Mouse (Mus musculus): ENCODE results near the gene Gsg1l. TPM values are rescaled to one million over a fixed set of nuclear protein-coding genes. Genes with fewer than 3 reads are reported as not detected.

Gene Gsg1l
- polyA plus RNA-seq, 2 experiments, result 0.07 TPM; not detected in 1

GRCm38 (mm10) chr7:126113263-126113662, 31.1 kb upstream of the Gsg1l start:
- ATAC-seq (ENCODE audit: insufficient read depth) (no peak), DNase-seq (ENCODE audit: low read depth in 3 of 3, low spot score in 3 of 3) (no peak)
- TF ChIP-seq EP300 (IDR thresholded peaks at IDR 0.05; ENCODE audit: low read depth), result no peak
- TF ChIP-seq CTCF (IDR thresholded peaks at IDR 0.05; ENCODE audit: low read depth), result no peak
- 86% methylated on average over 4 of the region's 4 CpGs for WGBS (ENCODE audit: insufficient replicate concordance)
- H3K4me2 ChIP-seq (ENCODE audit: low read depth), result no peak overlapping the region
- no peaks in the 10 kb centered on the region for H3K27me3 ChIP-seq (ENCODE audit: control insufficient read depth, insufficient read depth, low read length)
- no peak overlapping the region for H3K4me3 ChIP-seq (ENCODE audit: insufficient read depth in 1 of 2, low read depth in 2 of 2, low read length in 2 of 2)
- H3K9me3 ChIP-seq (ENCODE audit: control insufficient read depth, low read length), result no peaks in the 10 kb centered on the region
- H3K27ac ChIP-seq, result no peak overlapping the region
- peaks cover 33% of the 10 kb centered on the region for H3K36me3 ChIP-seq (replicated peaks; ENCODE audit: control insufficient read depth, insufficient read depth, low read depth)
- no peak overlapping the region for H3K9ac ChIP-seq (replicated peaks)
- no peaks in the 10 kb centered on the region; a peak in 1 of 4 replicates for H3K4me1 ChIP-seq (replicated peaks; ENCODE audit: control insufficient read depth in 2 of 2, insufficient read depth in 2 of 2, low read length in 1 of 2)

GRCm38 (mm10) chr7:126111230-126111629, 29.0 kb upstream of the Gsg1l start:
- Histone ChIP-seq H3K9me3 (ENCODE audit: control insufficient read depth, low read length) (no peaks in the 10 kb centered on the region), H3K4me2 (ENCODE audit: low read depth) (no peak overlapping the region), H3K27me3 (ENCODE audit: control insufficient read depth, insufficient read depth, low read length) (no peaks in the 10 kb centered on the region), H3K4me1 (replicated peaks; ENCODE audit: control insufficient read depth in 2 of 2, insufficient read depth in 2 of 2, low read length in 1 of 2) (no peaks in the 10 kb centered on the region; a peak in 1 of 4 replicates), H3K4me3 (ENCODE audit: insufficient read depth in 1 of 2, low read depth in 2 of 2, low read length in 2 of 2) (no peak overlapping the region), H3K27ac (no peak overlapping the region), H3K9ac (replicated peaks) (no peak overlapping the region), H3K36me3 (replicated peaks; ENCODE audit: control insufficient read depth, insufficient read depth, low read depth) (peaks cover 52% of the 10 kb centered on the region)
- DNase-seq (ENCODE audit: low read depth in 3 of 3, low spot score in 3 of 3) (no peak), ATAC-seq (ENCODE audit: insufficient read depth) (0 out of 2 replicates have a peak, but pooled peaks have one; percentile 41)
- WGBS (ENCODE audit: insufficient replicate concordance), result 44% methylated on average over 2 of the region's 2 CpGs
- TF ChIP-seq EP300 (IDR thresholded peaks at IDR 0.05; ENCODE audit: low read depth) (no peak), CTCF (IDR thresholded peaks at IDR 0.05; ENCODE audit: low read depth) (no peak)

- 73% methylated on average over 3 of the region's 3 CpGs for WGBS (ENCODE audit: insufficient replicate concordance)
- Histone ChIP-seq H3K4me3 (ENCODE audit: insufficient read depth in 1 of 2, low read depth in 2 of 2, low read length in 2 of 2) (no peak overlapping the region), H3K27ac (no peak overlapping the region), H3K27me3 (ENCODE audit: control insufficient read depth, insufficient read depth, low read length) (no peaks in the 10 kb centered on the region), H3K4me2 (ENCODE audit: low read depth) (no peak overlapping the region), H3K4me1 (replicated peaks; ENCODE audit: control insufficient read depth in 2 of 2, insufficient read depth in 2 of 2, low read length in 1 of 2) (no peaks in the 10 kb centered on the region; a peak in 1 of 4 replicates), H3K9me3 (ENCODE audit: control insufficient read depth, low read length) (no peaks in the 10 kb centered on the region), H3K9ac (replicated peaks) (no peak overlapping the region), H3K36me3 (replicated peaks; ENCODE audit: control insufficient read depth, insufficient read depth, low read depth) (peaks cover 54% of the 10 kb centered on the region)
- no peak for TF ChIP-seq EP300 (IDR thresholded peaks at IDR 0.05; ENCODE audit: low read depth)
- no peak for ATAC-seq (ENCODE audit: insufficient read depth)
- no peak for DNase-seq (ENCODE audit: low read depth in 3 of 3, low spot score in 3 of 3)
Observed at GRCm38 (mm10) chr7:126109898-126110297, 27.7 kb upstream of the Gsg1l start.

- DNase-seq (ENCODE audit: low read depth in 3 of 3, low spot score in 3 of 3) (no peak), ATAC-seq (ENCODE audit: insufficient read depth) (no peak)
- H3K9me3 ChIP-seq (ENCODE audit: control insufficient read depth, low read length), result no peaks in the 10 kb centered on the region
- 83% methylated on average over 11 of the region's 11 CpGs for WGBS (ENCODE audit: insufficient replicate concordance)
- no peaks in the 10 kb centered on the region for H3K27me3 ChIP-seq (ENCODE audit: control insufficient read depth, insufficient read depth, low read length)
- no peak overlapping the region for H3K4me3 ChIP-seq (ENCODE audit: insufficient read depth in 1 of 2, low read depth in 2 of 2, low read length in 2 of 2)
- H3K36me3 ChIP-seq (replicated peaks; ENCODE audit: control insufficient read depth, insufficient read depth, low read depth), result peaks cover 26% of the 10 kb centered on the region
- no peaks in the 10 kb centered on the region for H3K4me1 ChIP-seq (replicated peaks; ENCODE audit: control insufficient read depth in 2 of 2, insufficient read depth in 2 of 2, low read length in 1 of 2)
- no peak overlapping the region for H3K9ac ChIP-seq (replicated peaks)
- no peak for TF ChIP-seq CTCF (IDR thresholded peaks at IDR 0.05; ENCODE audit: low read depth)
- no peak for TF ChIP-seq EP300 (IDR thresholded peaks at IDR 0.05; ENCODE audit: low read depth)
- H3K27ac ChIP-seq, result no peak overlapping the region
- H3K4me2 ChIP-seq (ENCODE audit: low read depth), result no peak overlapping the region
Observed at GRCm38 (mm10) chr7:126100440-126100839, 18.2 kb upstream of the Gsg1l start.

- Histone ChIP-seq H3K4me2 (ENCODE audit: low read depth) (no peak overlapping the region), H3K27ac (no peak overlapping the region), H3K36me3 (replicated peaks; ENCODE audit: control insufficient read depth, insufficient read depth, low read depth) (peaks cover 23% of the 10 kb centered on the region), H3K4me1 (replicated peaks; ENCODE audit: control insufficient read depth in 2 of 2, insufficient read depth in 2 of 2, low read length in 1 of 2) (no peaks in the 10 kb centered on the region), H3K27me3 (ENCODE audit: control insufficient read depth, insufficient read depth, low read length) (no peaks in the 10 kb centered on the region), H3K9ac (replicated peaks) (no peak overlapping the region), H3K4me3 (ENCODE audit: insufficient read depth in 1 of 2, low read depth in 2 of 2, low read length in 2 of 2) (no peak overlapping the region), H3K9me3 (ENCODE audit: control insufficient read depth, low read length) (no peaks in the 10 kb centered on the region)
- ATAC-seq (ENCODE audit: insufficient read depth), result no peak
- TF ChIP-seq CTCF (IDR thresholded peaks at IDR 0.05; ENCODE audit: low read depth) (no peak), EP300 (IDR thresholded peaks at IDR 0.05; ENCODE audit: low read depth) (no peak)
- no peak for DNase-seq (ENCODE audit: low read depth in 3 of 3, low spot score in 3 of 3)
- WGBS (ENCODE audit: insufficient replicate concordance), result 81% methylated on average over 2 of the region's 2 CpGs
Observed at GRCm38 (mm10) chr7:126099835-126100234, 17.6 kb upstream of the Gsg1l start.

Data from liver, embryonic 14.5 days (tissue).